Mouse (Mus musculus) liver, embryonic 14.5 days (tissue): Measurements from ENCODE around the gene Nisch.

Source experiments
- CTCF ChIP-seq: IDR thresholded peaks from 2 replicates; pipeline ENCODE4 v1.5.1; 2016; ENCODE audit warnings: antibody characterized with exemption, low read depth, control low read depth
- EP300 ChIP-seq: IDR thresholded peaks from 2 replicates; pipeline ENCODE4 v1.6.1; 2016; ENCODE audit warnings: antibody characterized with exemption, low read depth

GRCm38 (mm10) chr14:31134015-31135000 is 82.4 kb downstream of the Nisch start:
- TF ChIP-seq EP300, result no peak
- TF ChIP-seq CTCF, result no peak
